Mouse (Mus musculus): Measurements from ENCODE around the gene Brap. TPM values are rescaled to one million over a fixed set of nuclear protein-coding genes. Genes with fewer than 3 reads are reported as not detected.
A peak's percentile ranks its signal among the peaks of the same experiment; 100 is the strongest.

The Brap gene
- total and polyA plus RNA-seq, 2 experiments: 48.1 to 95.5 TPM

- no peaks in the 10 kb centered on the region for H3K36me3 ChIP-seq (ENCODE audit: control insufficient read depth, insufficient read depth, low read length)
- H3K9ac ChIP-seq (ENCODE audit: low read depth, low read length): peak overlapping the region; percentile 37
- peak overlapping the region; percentile 87 for H3K27ac ChIP-seq (replicated peaks; ENCODE audit: insufficient read depth, low read depth, low read length)
- H3K27me3 ChIP-seq (ENCODE audit: control insufficient read depth, insufficient read depth, low read length): no peaks in the 10 kb centered on the region
- 9% methylated on average over 20 of the region's 20 CpGs for WGBS
- peaks cover 30% of the 10 kb centered on the region for H3K4me1 ChIP-seq (ENCODE audit: control insufficient read depth, insufficient read depth, low read length)
- no peaks in the 10 kb centered on the region for H3K79me2 ChIP-seq (ENCODE audit: control insufficient read depth, insufficient read depth, low read length)
- H3K4me3 ChIP-seq (ENCODE audit: insufficient read depth, low read depth, low read length): no peak overlapping the region
- DNase-seq (ENCODE audit: extremely low read depth, low read depth, low spot score): no peak
- TF ChIP-seq CTCF (IDR thresholded peaks at IDR 0.05; ENCODE audit: low read depth, low read length) (no peak), POLR2A (IDR thresholded peaks at IDR 0.05; ENCODE audit: extremely low read depth, insufficient read depth, low read length) (no peak)
Observed at GRCm38 (mm10) chr5:121704512-121705248, 44.3 kb downstream of the Brap start.

- 17% methylated on average over 2 of the region's 2 CpGs for WGBS
- no peak for TF ChIP-seq POLR2A (IDR thresholded peaks at IDR 0.05; ENCODE audit: extremely low read depth, insufficient read depth, low read length)
- TF ChIP-seq CTCF (IDR thresholded peaks at IDR 0.05; ENCODE audit: low read depth, low read length): no peak
- Histone ChIP-seq H3K27ac (replicated peaks; ENCODE audit: insufficient read depth, low read depth, low read length) (peak overlapping the region; percentile 84), H3K9ac (ENCODE audit: low read depth, low read length) (peak overlapping the region; percentile 60), H3K4me3 (ENCODE audit: insufficient read depth, low read depth, low read length) (0 out of 2 replicates have a peak overlapping the region, but pooled peaks have one; percentile 7), H3K79me2 (ENCODE audit: control insufficient read depth, insufficient read depth, low read length) (peaks cover 20% of the 10 kb centered on the region), H3K27me3 (ENCODE audit: control insufficient read depth, insufficient read depth, low read length) (no peaks in the 10 kb centered on the region), H3K36me3 (ENCODE audit: control insufficient read depth, insufficient read depth, low read length) (no peaks in the 10 kb centered on the region), H3K4me1 (ENCODE audit: control insufficient read depth, insufficient read depth, low read length) (peaks cover 12% of the 10 kb centered on the region)
- no peak for DNase-seq (ENCODE audit: extremely low read depth, low read depth, low spot score)
Observed at GRCm38 (mm10) chr5:121710402-121710801, 50.0 kb downstream of the Brap start.

- H3K79me2 ChIP-seq (ENCODE audit: control insufficient read depth, insufficient read depth, low read length): peaks cover 23% of the 10 kb centered on the region
- H3K36me3 ChIP-seq (ENCODE audit: control insufficient read depth, insufficient read depth, low read length): no peaks in the 10 kb centered on the region
- H3K4me3 ChIP-seq (ENCODE audit: insufficient read depth, low read depth, low read length): peak overlapping the region; percentile 99
- TF ChIP-seq CTCF (IDR thresholded peaks at IDR 0.05; ENCODE audit: low read depth, low read length) (no peak), POLR2A (IDR thresholded peaks at IDR 0.05; ENCODE audit: extremely low read depth, insufficient read depth, low read length) (no peak)
- DNase-seq (ENCODE audit: extremely low read depth, low read depth, low spot score): no peak
- no peaks in the 10 kb centered on the region for H3K27me3 ChIP-seq (ENCODE audit: control insufficient read depth, insufficient read depth, low read length)
- H3K27ac ChIP-seq (replicated peaks; ENCODE audit: insufficient read depth, low read depth, low read length): peak overlapping the region; percentile 100
- peak overlapping the region; percentile 96 for H3K9ac ChIP-seq (ENCODE audit: low read depth, low read length)
- H3K4me1 ChIP-seq (ENCODE audit: control insufficient read depth, insufficient read depth, low read length): peaks cover 11% of the 10 kb centered on the region
- under 1% methylated on average over 12 of the region's 12 CpGs for WGBS
Observed at GRCm38 (mm10) chr5:121710851-121711173, 50.4 kb downstream of the Brap start.

- DNase-seq (ENCODE audit: extremely low read depth, low read depth, low spot score): peak; percentile 87
- Histone ChIP-seq H3K27me3 (ENCODE audit: control insufficient read depth, insufficient read depth, low read length) (no peaks in the 10 kb centered on the region), H3K4me1 (ENCODE audit: control insufficient read depth, insufficient read depth, low read length) (peaks cover 13% of the 10 kb centered on the region), H3K4me3 (ENCODE audit: insufficient read depth, low read depth, low read length) (peak within 1 kb of the TSS; percentile 99), H3K27ac (replicated peaks; ENCODE audit: insufficient read depth, low read depth, low read length) (peak within 1 kb of the TSS; percentile 100), H3K9ac (ENCODE audit: low read depth, low read length) (peak within 1 kb of the TSS; percentile 97), H3K79me2 (ENCODE audit: control insufficient read depth, insufficient read depth, low read length) (peaks cover 27% of the 10 kb centered on the region), H3K36me3 (ENCODE audit: control insufficient read depth, insufficient read depth, low read length) (no peaks in the 10 kb centered on the region)
- under 1% methylated on average over 60 of the region's 103 CpGs for WGBS
- TF ChIP-seq CTCF (IDR thresholded peaks at IDR 0.05; ENCODE audit: low read depth, low read length): no peak
- TF ChIP-seq POLR2A (IDR thresholded peaks at IDR 0.05; ENCODE audit: extremely low read depth, insufficient read depth, low read length): peak; percentile 77
Observed at GRCm38 (mm10) chr5:121711174-121711927, 51.0 kb downstream of the Brap start, which contains the start of gene Atxn2. Gene Atxn2 (plus strand): TSS chr5:121711337.

GRCm38 (mm10) chr5:121711928-121712231, 51.5 kb downstream of the Brap start:
- Histone ChIP-seq H3K79me2 (ENCODE audit: control insufficient read depth, insufficient read depth, low read length) (peaks cover 33% of the 10 kb centered on the region), H3K9ac (ENCODE audit: low read depth, low read length) (peak overlapping the region; percentile 97), H3K27ac (replicated peaks; ENCODE audit: insufficient read depth, low read depth, low read length) (peak overlapping the region; percentile 82), H3K4me3 (ENCODE audit: insufficient read depth, low read depth, low read length) (peak overlapping the region; percentile 99), H3K4me1 (ENCODE audit: control insufficient read depth, insufficient read depth, low read length) (peaks cover 16% of the 10 kb centered on the region), H3K36me3 (ENCODE audit: control insufficient read depth, insufficient read depth, low read length) (no peaks in the 10 kb centered on the region), H3K27me3 (ENCODE audit: control insufficient read depth, insufficient read depth, low read length) (no peaks in the 10 kb centered on the region)
- DNase-seq (ENCODE audit: extremely low read depth, low read depth, low spot score): no peak
- 4% methylated on average over 43 of the region's 57 CpGs for WGBS
- TF ChIP-seq CTCF (IDR thresholded peaks at IDR 0.05; ENCODE audit: low read depth, low read length) (no peak), POLR2A (IDR thresholded peaks at IDR 0.05; ENCODE audit: extremely low read depth, insufficient read depth, low read length) (no peak)

Measured in liver, adult 2 months (tissue).